Mouse (Mus musculus) adrenal gland, postnatal 4 days (tissue): ENCODE data around the gene Gm40193. TPM values are rescaled to one million over a fixed set of nuclear protein-coding genes. Genes with fewer than 3 reads are reported as not detected.
A peak's percentile ranks its signal among the peaks of the same experiment; 100 is the strongest.

Source experiments
- DNase-seq, 2 experiments: peaks; one replicate each; pipeline ENCODE4 v3.0.0; 2021 to 2022; ENCODE audit warnings: low spot score in 2 of 2, mixed read lengths in 2 of 2
- total RNA-seq, 2 experiments: library from RNA; stranded (reverse); gene quantifications; 2 replicates each; pipeline ENCODE4 v1.2.3; 2021

Gene Gm40193
- total RNA-seq, 2 experiments from 2014 or later: not detected

DNA sequence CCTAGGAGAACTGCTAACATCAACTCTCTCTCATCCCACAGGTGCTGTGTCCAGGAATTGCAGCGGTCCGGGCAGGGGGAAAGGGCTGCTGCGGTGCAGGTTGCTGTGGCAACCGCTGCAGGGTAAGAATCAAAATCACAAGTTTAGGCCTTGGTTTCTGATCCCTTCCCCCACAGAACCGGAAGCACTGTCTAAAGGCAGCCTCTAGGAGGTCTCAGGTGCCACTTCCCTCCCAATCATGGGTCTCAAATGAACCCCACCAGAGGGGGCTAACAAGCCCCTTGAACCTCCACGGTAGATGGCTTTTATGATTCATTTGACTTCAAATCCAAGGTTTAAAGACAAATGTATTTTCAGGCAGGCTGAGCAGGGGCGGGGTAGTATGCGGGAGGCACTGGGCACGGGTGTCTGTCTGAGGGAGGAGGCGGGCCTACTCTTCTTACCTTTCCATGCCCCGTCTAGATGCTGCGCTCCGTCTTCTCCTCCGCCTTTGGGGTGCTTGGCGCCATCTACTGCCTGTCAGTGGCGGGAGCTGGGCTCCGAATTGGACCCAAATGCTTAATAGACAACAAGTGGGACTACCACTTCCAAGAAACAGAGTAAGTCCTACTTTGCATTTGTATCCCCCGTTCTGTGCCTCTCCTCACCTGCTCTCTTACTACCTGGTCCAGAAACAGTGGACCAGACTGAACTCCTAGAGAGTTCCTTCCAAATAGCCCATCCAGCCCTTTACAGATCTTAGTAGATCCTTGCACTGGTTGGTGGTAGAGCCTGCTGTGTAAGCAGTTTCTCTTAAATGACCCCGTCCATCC, 22.8 kb downstream of the Gm40193 start:
- DNase-seq: no peak

- DNase-seq: no peak
Observed at GRCm38 (mm10) chr11:70506962-70507515, 25.7 kb downstream of the Gm40193 start.

DNA sequence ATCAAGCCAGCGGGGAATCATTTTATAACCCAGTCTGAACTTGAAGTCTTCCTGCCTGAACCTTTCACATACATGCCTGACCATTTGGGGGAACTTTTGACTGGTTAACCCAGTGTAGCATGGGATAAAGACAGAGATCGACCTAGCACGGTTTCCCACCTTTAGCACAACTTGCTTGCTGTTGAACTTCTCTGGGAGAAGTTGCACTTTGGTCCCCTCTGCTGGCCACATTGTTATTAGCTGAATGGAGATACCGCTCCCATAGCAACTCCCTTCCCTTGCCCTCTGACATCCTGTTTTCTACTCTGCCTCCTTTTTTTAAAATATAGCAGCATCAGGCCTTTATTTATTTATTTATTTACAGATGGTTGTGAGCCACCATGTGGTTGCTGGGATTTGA, 26.4 kb downstream of the Gm40193 start:
- peak in 1 of 2 experiments; percentile 58 for DNase-seq

DNA sequence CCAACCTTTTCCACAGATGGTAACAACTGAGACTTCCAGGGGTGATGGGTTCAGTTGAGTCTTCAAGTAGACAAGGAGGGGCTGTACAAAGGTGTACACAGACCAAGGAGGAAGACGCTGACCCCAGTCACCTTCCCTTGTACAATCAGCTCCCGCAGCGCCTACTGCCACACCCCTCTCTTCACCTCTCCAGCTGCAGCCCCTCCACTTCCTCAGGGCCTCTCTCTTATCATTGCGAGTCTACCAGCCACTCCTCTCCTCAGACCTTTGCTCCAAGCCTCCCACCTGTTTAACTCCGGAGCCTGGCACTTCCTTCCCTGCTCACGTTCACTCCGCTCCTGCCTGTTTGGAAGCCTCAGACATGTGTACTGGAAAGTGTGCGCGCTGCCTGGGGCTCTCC, 27.8 kb downstream of the Gm40193 start, which contains the start of gene Tm4sf5:
TSS of gene Tm4sf5 (plus strand) at position 275 of the 400 bp plus-strand sequence.
- no peak for DNase-seq

GRCm38 (mm10) chr11:70502018-70502417, 30.7 kb downstream of the Gm40193 start:
- no peak for DNase-seq

DNA sequence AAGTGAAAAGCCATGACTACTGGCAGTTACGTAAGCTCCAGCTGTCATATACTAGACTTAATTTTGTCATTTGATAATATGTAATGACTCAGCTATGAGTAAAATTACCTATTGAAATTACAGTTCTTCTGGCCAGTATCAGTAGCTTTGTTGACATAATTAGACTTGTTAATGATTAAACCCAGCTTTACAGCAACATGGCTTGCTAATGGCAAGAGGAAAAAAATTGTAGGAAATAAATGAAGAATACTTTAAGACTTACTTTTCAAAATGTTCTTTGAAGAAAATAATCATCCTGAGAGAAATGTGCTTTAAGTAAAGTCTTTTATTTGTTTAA, 32.3 kb downstream of the Gm40193 start:
- no peak for DNase-seq

DNA sequence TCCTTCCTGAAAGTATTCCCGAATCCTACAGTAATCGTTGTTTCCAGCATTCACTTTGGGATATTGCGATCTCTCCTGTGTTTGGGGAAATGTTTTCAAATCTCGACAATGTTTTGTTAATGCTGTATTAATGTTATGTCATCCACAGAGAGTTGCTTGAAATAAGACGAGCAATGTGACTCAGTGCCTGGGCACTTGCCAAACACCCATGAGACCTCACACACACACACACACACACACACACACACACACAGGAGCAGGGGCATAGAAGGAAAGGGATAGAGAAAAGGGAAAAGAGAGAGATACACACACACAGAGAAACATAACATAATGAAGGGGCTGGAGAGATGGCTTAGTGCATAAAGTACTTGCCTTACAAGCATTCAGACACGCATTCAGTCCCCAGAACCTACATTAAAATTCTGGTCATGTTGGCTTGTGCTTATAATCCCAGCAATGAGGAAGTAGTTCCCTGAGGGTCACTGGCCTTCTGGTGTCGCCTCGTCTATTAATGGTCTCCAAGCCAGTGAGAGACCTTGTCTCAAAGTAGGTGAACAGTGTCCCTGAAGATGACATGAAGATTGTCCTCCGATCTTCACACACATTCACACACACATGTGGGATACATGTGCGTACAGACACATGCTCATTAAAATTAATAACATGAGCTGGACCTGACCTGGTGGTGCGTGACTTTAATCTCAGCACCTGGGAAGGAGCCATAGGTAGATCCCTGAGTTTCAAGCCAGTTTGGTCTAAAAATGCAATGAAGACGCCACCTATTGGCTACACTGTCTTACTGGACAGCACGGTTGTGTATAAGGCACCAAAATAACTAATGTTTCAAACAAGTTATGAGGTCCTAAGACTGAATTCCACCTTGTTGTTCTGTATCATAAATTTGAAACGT, 32.9 kb downstream of the Gm40193 start:
- no peak for DNase-seq

GRCm38 (mm10) chr11:70489684-70490083, 43.1 kb downstream of the Gm40193 start:
- no peak for DNase-seq

DNA sequence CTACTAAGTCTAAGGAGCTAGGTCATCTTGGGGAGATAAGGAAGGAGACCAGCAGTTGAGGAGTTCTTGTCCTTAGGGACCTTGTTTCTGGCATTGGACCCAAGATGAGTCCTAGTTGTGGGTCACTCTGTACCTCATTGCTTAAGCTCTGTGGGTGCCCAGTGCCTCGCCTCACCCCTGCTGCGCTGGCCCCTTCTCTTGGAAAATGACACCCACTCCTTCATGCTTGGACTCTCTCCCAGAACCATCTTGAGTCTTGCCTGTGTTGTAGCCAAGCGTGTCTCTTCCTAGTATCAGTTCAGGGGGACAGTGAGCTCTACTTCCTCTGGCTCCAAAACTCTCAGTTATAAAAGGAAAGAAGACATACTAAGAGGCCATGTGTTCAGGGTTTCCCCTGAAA, 43.6 kb downstream of the Gm40193 start:
- DNase-seq: no peak

- no peak for DNase-seq
Observed at GRCm38 (mm10) chr11:70487816-70488215, 44.9 kb downstream of the Gm40193 start.

- no peak for DNase-seq
Observed at GRCm38 (mm10) chr11:70485498-70485897, 47.2 kb downstream of the Gm40193 start.

Other genes starting within 250 kb of the Gm40193 start
- gene Alox12e, start 210.3 kb downstream of the Gm40193 start, total RNA-seq: not detected
- gene Alox15, start 180.9 kb downstream of the Gm40193 start, total RNA-seq: 1 to 10 TPM in 1 of 2 experiments, under 1 TPM in 1; 0.95 to 1.5 TPM
- 10 to 100 TPM; 37.2 to 40.5 TPM for gene Pelp1, start 122.9 kb downstream of the Gm40193 start, total RNA-seq
- 10 to 100 TPM; 30.4 to 32.3 TPM for gene Arrb2, start 100.3 kb downstream of the Gm40193 start, total RNA-seq
- gene Med11, start 81.0 kb downstream of the Gm40193 start, total RNA-seq: 10 to 100 TPM; 17.3 to 18.6 TPM
- gene Zmynd15, start 73.5 kb downstream of the Gm40193 start, total RNA-seq: 1 to 10 TPM; 2.2 to 2.3 TPM
- gene Cxcl16, start 73.0 kb downstream of the Gm40193 start, total RNA-seq: 1 to 10 TPM; 5.8 to 7.4 TPM
- gene Tm4sf5, start 27.7 kb downstream of the Gm40193 start, total RNA-seq: 1 to 10 TPM; 1.3 TPM
- under 1 TPM; 0.51 to 0.64 TPM for gene Vmo1, start 18.3 kb downstream of the Gm40193 start, total RNA-seq
- gene Gltpd2, start 13.7 kb downstream of the Gm40193 start, total RNA-seq: 1 to 10 TPM in 1 of 2 experiments, not detected in 1; 5.0 TPM
- 100 to 1,000 TPM; 289 to 310 TPM for gene Psmb6, start 7.6 kb downstream of the Gm40193 start, total RNA-seq
- 10 to 100 TPM; 11.8 to 15.4 TPM for gene Pld2, start 7.1 kb upstream of the Gm40193 start, total RNA-seq
- 10 to 100 TPM; 67.7 to 67.8 TPM for gene Mink1, start 29.9 kb upstream of the Gm40193 start, total RNA-seq
- not detected for gene 4930544D05Rik, start 82.9 kb upstream of the Gm40193 start, total RNA-seq
- under 1 TPM in 1 of 2 experiments, not detected in 1; 0.36 TPM for gene Chrne, start 86.3 kb upstream of the Gm40193 start, total RNA-seq
- 1 to 10 TPM in 1 of 2 experiments, under 1 TPM in 1; 0.28 to 1.2 TPM for gene Gp1ba, start 106.2 kb upstream of the Gm40193 start, total RNA-seq
- 100 to 1,000 TPM; 100 to 106 TPM for gene Rnf167, start 114.3 kb upstream of the Gm40193 start, total RNA-seq
- 100 to 1,000 TPM; 153 TPM for gene Slc25a11, start 114.5 kb upstream of the Gm40193 start, total RNA-seq
- 100 to 1,000 TPM; 804 to 830 TPM for gene Pfn1, start 121.7 kb upstream of the Gm40193 start, total RNA-seq
- 100 to 1,000 TPM in 1 of 2 experiments, 10 to 100 TPM in 1; 72.6 to 112 TPM for gene Eno3, start 124.3 kb upstream of the Gm40193 start, total RNA-seq
- 10 to 100 TPM; 82.0 to 87.2 TPM for gene Spag7, start 136.5 kb upstream of the Gm40193 start, total RNA-seq
- gene Camta2, start 155.2 kb upstream of the Gm40193 start, total RNA-seq: 10 to 100 TPM; 36.2 to 37.8 TPM
- 10 to 100 TPM in 1 of 2 experiments, 1 to 10 TPM in 1; 7.0 to 10.2 TPM for gene Inca1, start 167.2 kb upstream of the Gm40193 start, total RNA-seq
- 100 to 1,000 TPM; 135 to 149 TPM for gene Kif1c, start 167.6 kb upstream of the Gm40193 start, total RNA-seq
- gene Zfp3, start 231.3 kb upstream of the Gm40193 start, total RNA-seq: 10 to 100 TPM; 12.9 to 13.2 TPM